Mouse (Mus musculus) heart, postnatal 0 days (tissue): ENCODE results near the gene Ncapg2.

Experiments
- CTCF ChIP-seq: IDR thresholded peaks from 2 replicates; pipeline ENCODE4 v1.5.1; 2016; ENCODE audit warnings: antibody characterized with exemption, control low read depth, low read depth
- EP300 ChIP-seq: IDR thresholded peaks from 2 replicates; pipeline ENCODE4 v1.6.1; 2016; ENCODE audit warnings: antibody characterized with exemption, low read depth

GRCm38 (mm10) chr12:116473761-116474160 is 68.6 kb downstream of the Ncapg2 start:
- no peak for TF ChIP-seq CTCF
- TF ChIP-seq EP300, result no peak
